Mouse (Mus musculus): ENCODE measurements around the gene Ncoa1. TPM values are rescaled to one million over a fixed set of nuclear protein-coding genes. Genes with fewer than 3 reads are reported as not detected.
"Not testable (repeated sequence)": the region's sequence is repeated elsewhere in the genome, so short reads cannot be mapped to it uniquely, and the experiment has no call there.

The Ncoa1 gene
- total and polyA plus RNA-seq, 3 experiments, result 16.4 to 32.6 (median 30.2) TPM

DNA sequence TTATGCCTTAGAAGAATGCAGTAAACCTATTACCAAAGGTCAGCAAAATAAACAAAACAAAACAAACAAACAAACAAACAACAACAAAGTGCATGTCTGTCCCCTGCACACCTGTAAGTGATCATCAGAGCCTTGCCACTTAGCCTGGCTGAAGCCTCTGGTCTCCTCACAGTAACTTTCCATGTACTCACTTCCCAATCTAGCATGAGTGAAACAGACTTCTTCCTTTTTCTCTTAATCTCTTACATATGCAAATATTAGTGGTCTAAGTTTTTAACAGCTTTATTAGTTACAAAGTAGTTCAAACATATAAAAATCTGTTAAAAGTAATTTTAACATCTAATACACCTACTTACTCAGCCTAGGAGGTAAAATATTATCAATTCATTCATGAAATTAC, 24.7 kb downstream of the Ncoa1 start:
- Histone ChIP-seq H3K36me3 (ENCODE audit: control insufficient read depth, insufficient read depth, low read length) (peaks cover 8% of the 10 kb centered on the region), H3K79me2 (replicated peaks; ENCODE audit: control insufficient read depth, insufficient read depth, low read length) (peaks cover 6% of the 10 kb centered on the region; the same call in 1 of the 2 replicates), H3K9ac (ENCODE audit: low read depth, low read length) (no peak overlapping the region), H3K4me1 (ENCODE audit: control insufficient read depth, insufficient read depth, low read length) (peaks cover 9% of the 10 kb centered on the region), H3K4me3 (no peak overlapping the region), H3K27me3 (ENCODE audit: control insufficient read depth, insufficient read depth, low read length) (no peaks in the 10 kb centered on the region), H3K27ac (no peak overlapping the region)
- intact Hi-C loops (cut with DNase I), result no loop called here
- no peak for DNase-seq
- no peak for TF ChIP-seq CTCF (IDR thresholded peaks at IDR 0.05)

DNA sequence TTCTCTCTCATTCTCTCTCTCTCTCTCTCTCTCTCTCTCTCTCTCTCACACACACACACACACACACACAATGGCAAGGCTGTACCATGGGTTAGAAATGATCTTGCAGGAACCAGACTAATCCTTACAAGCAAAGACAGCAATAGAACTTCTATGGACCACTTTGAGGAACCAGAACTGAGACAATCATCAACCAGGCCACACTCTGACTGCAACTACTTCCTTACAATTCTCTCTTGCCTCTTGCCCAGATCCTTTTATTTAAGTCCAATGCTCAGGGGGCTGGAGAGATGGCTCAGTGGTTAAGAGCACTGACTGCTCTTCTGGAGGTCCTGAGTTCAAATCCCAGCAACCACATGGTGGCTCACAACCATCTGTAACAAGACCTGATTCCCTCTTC, 26.5 kb downstream of the Ncoa1 start:
- H3K9ac ChIP-seq (ENCODE audit: low read depth, low read length); H3K27me3 ChIP-seq (ENCODE audit: control insufficient read depth, insufficient read depth, low read length); H3K27ac ChIP-seq; H3K79me2 ChIP-seq (replicated peaks; ENCODE audit: control insufficient read depth, insufficient read depth, low read length); H3K36me3 ChIP-seq (ENCODE audit: control insufficient read depth, insufficient read depth, low read length); H3K4me3 ChIP-seq; DNase-seq; H3K4me1 ChIP-seq (ENCODE audit: control insufficient read depth, insufficient read depth, low read length); intact Hi-C loops (cut with DNase I): not testable (repeated sequence)

DNA sequence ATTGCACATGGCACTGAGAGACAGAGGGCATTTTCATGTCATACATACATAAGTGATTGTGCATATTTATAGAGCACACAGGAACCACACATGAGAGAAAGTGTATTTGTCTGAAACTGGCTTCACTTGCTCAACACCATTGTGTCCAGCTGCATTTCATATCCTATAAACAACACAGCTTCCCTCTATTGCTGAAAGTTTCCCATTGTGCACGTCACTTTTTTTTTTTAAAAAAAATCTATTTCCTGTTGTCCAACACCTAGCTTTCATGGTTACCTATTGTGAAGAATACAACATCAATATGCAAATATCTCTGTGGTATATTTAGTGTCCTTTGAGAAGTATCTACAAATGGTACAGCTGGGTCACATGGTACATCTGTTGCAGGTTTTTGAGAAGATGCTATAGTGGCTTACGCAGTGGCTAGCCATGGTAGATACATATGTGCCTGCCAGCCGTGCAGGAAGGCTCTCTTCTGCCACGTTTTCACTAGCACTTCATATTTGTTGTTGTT, 28.8 kb downstream of the Ncoa1 start:
- DNase-seq, result no peak
- Histone ChIP-seq H3K79me2 (replicated peaks; ENCODE audit: control insufficient read depth, insufficient read depth, low read length) (peaks cover 4% of the 10 kb centered on the region), H3K27ac (no peak overlapping the region), H3K27me3 (ENCODE audit: control insufficient read depth, insufficient read depth, low read length) (no peaks in the 10 kb centered on the region; the same call in 1 of the 2 replicates), H3K4me3 (no peak overlapping the region), H3K36me3 (ENCODE audit: control insufficient read depth, insufficient read depth, low read length) (no peaks in the 10 kb centered on the region), H3K4me1 (ENCODE audit: control insufficient read depth, insufficient read depth, low read length) (peaks cover 1% of the 10 kb centered on the region), H3K9ac (ENCODE audit: low read depth, low read length) (no peak overlapping the region)
- TF ChIP-seq POLR2A (IDR thresholded peaks at IDR 0.05; ENCODE audit: insufficient read depth, low read depth, low read length) (no peak), CTCF (IDR thresholded peaks at IDR 0.05) (no peak), EP300 (IDR thresholded peaks at IDR 0.05; ENCODE audit: insufficient read depth, low read depth, low read length) (no peak)
- intact Hi-C loops (cut with DNase I), result no loop called here
- WGBS, result 72% methylated on average over 4 of the region's 4 CpGs

DNA sequence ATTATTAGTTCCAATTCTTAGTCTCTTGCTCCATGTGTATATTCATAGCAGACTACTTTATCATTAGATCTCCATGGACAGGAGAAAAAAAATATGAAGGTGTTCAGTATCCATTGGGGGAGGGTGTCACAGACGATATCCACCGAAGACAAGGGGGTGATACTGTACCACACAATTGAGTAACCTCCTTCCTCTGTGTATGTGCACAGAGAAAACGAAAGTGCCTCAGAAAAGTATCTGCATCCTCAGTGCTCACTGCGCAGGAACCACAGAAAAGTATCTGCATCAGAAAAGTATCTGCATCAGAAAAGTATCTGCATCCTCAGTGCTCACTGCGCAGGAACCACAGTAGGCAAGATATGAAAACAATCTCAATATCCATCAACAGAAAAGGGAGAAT, 32.0 kb downstream of the Ncoa1 start:
- DNase-seq, result no peak
- H3K79me2 ChIP-seq (replicated peaks; ENCODE audit: control insufficient read depth, insufficient read depth, low read length), result peaks cover 3% of the 10 kb centered on the region
- H3K36me3 ChIP-seq (ENCODE audit: control insufficient read depth, insufficient read depth, low read length), result no peaks in the 10 kb centered on the region
- intact Hi-C loops (cut with DNase I), result no loop called here
- no peak overlapping the region for H3K4me3 ChIP-seq
- H3K27me3 ChIP-seq (ENCODE audit: control insufficient read depth, insufficient read depth, low read length), result no peaks in the 10 kb centered on the region; the same call in 1 of the 2 replicates
- TF ChIP-seq POLR2A (IDR thresholded peaks at IDR 0.05; ENCODE audit: insufficient read depth, low read depth, low read length) (no peak), CTCF (IDR thresholded peaks at IDR 0.05) (no peak), EP300 (IDR thresholded peaks at IDR 0.05; ENCODE audit: insufficient read depth, low read depth, low read length) (no peak)
- peaks cover 1% of the 10 kb centered on the region for H3K4me1 ChIP-seq (ENCODE audit: control insufficient read depth, insufficient read depth, low read length)
- H3K27ac ChIP-seq, result no peak overlapping the region
- 80% methylated on average over 5 of the region's 5 CpGs for WGBS
- H3K9ac ChIP-seq (ENCODE audit: low read depth, low read length), result no peak overlapping the region

DNA sequence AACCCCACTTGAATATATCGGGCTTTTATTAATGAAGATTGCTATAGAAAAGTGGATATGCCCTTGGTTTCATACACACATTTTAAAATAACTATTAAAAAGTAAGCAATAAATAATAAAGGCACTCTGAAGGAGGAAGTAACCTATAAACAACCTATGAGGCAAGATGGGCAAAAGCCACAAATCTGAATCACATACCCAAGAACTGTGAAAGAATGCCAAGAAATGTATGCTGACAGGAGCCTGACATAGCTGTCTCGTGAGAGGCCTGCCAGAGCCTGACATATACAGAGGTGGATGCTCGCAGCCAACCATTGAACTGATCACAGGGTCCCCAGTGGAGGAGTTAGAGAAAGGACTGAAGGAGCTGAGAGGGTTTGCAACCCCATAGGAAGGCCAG, 35.5 kb downstream of the Ncoa1 start:
- 78% methylated on average over 3 of the region's 3 CpGs for WGBS
- Histone ChIP-seq H3K27ac (no peak overlapping the region), H3K4me1 (ENCODE audit: control insufficient read depth, insufficient read depth, low read length) (no peaks in the 10 kb centered on the region), H3K9ac (ENCODE audit: low read depth, low read length) (no peak overlapping the region), H3K36me3 (ENCODE audit: control insufficient read depth, insufficient read depth, low read length) (no peaks in the 10 kb centered on the region), H3K4me3 (no peak overlapping the region), H3K79me2 (replicated peaks; ENCODE audit: control insufficient read depth, insufficient read depth, low read length) (peaks cover 3% of the 10 kb centered on the region), H3K27me3 (ENCODE audit: control insufficient read depth, insufficient read depth, low read length) (no peaks in the 10 kb centered on the region; the same call in 1 of the 2 replicates)
- no peak for TF ChIP-seq EP300 (IDR thresholded peaks at IDR 0.05; ENCODE audit: insufficient read depth, low read depth, low read length)
- no peak for TF ChIP-seq CTCF (IDR thresholded peaks at IDR 0.05)
- no peak for TF ChIP-seq POLR2A (IDR thresholded peaks at IDR 0.05; ENCODE audit: insufficient read depth, low read depth, low read length)
- DNase-seq, result no peak
- intact Hi-C loops (cut with DNase I), result no loop called here

DNA sequence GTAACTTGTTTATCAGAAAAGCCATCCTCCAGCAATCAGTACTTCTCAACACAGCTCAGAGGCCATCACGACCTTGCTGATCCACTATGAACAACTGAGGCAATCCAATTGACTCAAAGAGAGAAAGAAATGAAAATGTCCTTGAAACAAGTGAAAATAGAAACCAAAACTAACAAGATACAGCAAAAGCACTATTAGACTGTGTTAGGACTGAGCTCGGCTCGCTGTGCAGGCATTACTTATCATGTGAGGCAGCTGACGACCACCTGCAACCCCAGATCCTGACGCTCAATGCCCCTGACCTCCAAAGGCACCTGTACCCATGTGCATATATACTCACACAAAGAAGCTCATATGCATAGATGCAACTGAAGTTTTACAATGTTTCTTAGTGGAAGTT, 40.8 kb downstream of the Ncoa1 start:
- H3K4me1 ChIP-seq (ENCODE audit: control insufficient read depth, insufficient read depth, low read length), result peaks cover 1% of the 10 kb centered on the region; the same call in 1 of the 2 replicates

More for the DNA sequence above, 40.8 kb downstream of the Ncoa1 start:
- intact Hi-C loops (cut with DNase I), result no loop called here
- H3K36me3 ChIP-seq (ENCODE audit: control insufficient read depth, insufficient read depth, low read length), result no peaks in the 10 kb centered on the region
- no peak overlapping the region for H3K4me3 ChIP-seq
- H3K27ac ChIP-seq, result no peak overlapping the region
- H3K9ac ChIP-seq (ENCODE audit: low read depth, low read length), result no peak overlapping the region
- H3K79me2 ChIP-seq (replicated peaks; ENCODE audit: control insufficient read depth, insufficient read depth, low read length), result peaks cover 4% of the 10 kb centered on the region; the same call in 1 of the 2 replicates
- 83% methylated on average over 5 of the region's 5 CpGs for WGBS
- no peak for DNase-seq
- H3K27me3 ChIP-seq (ENCODE audit: control insufficient read depth, insufficient read depth, low read length), result no peaks in the 10 kb centered on the region
- TF ChIP-seq CTCF (IDR thresholded peaks at IDR 0.05) (no peak), EP300 (IDR thresholded peaks at IDR 0.05; ENCODE audit: insufficient read depth, low read depth, low read length) (no peak), POLR2A (IDR thresholded peaks at IDR 0.05; ENCODE audit: insufficient read depth, low read depth, low read length) (no peak)

Data from heart, adult 2 months (tissue).